Mouse (Mus musculus): Measurements from ENCODE around the gene Rtn3. TPM values are rescaled to one million over a fixed set of nuclear protein-coding genes. Genes with fewer than 3 reads are reported as not detected.

Gene Rtn3
- polyA plus RNA-seq, 1 experiment from 2014 or later: 139 TPM

DNA sequence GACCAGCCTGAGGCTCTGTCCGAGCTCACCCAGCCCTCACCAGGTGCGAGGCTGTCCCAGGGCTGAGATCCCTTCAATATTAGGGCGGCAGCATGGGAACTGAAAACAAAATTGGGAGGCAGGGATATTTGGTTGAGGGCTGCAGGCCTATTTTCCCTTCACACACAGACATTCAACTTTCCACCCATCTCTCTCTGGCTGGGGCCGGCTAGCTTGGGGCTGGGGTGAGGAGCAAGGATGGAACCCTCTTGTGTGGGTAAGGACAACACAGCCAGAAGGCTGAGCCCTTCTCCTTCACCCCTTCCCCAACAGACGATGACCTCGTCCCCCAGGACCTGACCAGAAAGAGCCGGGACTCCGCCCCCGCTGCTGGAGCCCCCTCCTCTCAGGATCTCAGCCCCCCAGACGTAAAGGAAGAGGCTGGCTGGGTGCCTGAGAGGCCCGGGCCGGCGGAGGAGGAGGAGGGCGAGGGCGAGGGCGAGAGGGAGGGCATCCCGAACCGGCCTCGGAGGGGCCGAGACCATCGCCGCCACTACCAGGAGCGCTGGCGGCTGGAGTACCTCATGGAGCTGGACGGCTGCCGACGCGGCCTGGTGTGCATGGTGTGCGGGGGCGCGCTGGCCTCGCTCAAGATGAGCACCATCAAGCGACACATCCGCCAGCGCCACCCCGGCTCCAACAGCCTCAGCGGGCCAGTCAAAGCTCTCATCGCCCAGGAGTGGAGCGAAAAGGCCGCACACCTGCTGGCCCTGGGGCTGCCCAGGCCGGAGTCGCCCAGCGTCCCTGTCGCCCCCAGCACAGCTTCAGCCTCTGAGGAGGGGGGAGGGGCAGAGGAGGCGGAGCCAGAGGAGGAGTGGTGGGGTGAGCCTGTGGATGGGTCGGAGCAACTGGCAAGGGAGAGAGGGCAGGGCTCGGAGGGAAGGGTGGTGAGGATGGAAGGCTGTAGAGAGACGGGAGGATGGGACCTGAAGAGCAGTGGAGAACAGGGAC, 61.2 kb downstream of the Rtn3 start:
- H3K36me3 ChIP-seq (ENCODE audit: control insufficient read depth, insufficient read depth): peaks cover 22% of the 10 kb centered on the region
- peaks cover 67% of the 10 kb centered on the region for H3K4me1 ChIP-seq (ENCODE audit: control insufficient read depth, insufficient read depth, low read length)
- peak overlapping the region; percentile 62 for H3K4me2 ChIP-seq (ENCODE audit: low read depth, low read length)
- H3K4me3 ChIP-seq (ENCODE audit: low read length): peak overlapping the region; percentile 32
- H3K27ac ChIP-seq (ENCODE audit: low read length): peak overlapping the region; percentile 81; the same call in 1 of the 2 replicates
- no peaks in the 10 kb centered on the region for H3K9me3 ChIP-seq (replicated peaks; ENCODE audit: control insufficient read depth, low read length)
- H3K9ac ChIP-seq (ENCODE audit: low read length): peak overlapping the region; percentile 43
- no peaks in the 10 kb centered on the region for H3K27me3 ChIP-seq (ENCODE audit: control insufficient read depth, insufficient read depth, low read length)
- WGBS: 23% methylated on average over 47 of the region's 48 CpGs
- no peak for ATAC-seq (replicated peaks; ENCODE audit: extremely low read depth, insufficient read depth, low FRiP score)

DNA sequence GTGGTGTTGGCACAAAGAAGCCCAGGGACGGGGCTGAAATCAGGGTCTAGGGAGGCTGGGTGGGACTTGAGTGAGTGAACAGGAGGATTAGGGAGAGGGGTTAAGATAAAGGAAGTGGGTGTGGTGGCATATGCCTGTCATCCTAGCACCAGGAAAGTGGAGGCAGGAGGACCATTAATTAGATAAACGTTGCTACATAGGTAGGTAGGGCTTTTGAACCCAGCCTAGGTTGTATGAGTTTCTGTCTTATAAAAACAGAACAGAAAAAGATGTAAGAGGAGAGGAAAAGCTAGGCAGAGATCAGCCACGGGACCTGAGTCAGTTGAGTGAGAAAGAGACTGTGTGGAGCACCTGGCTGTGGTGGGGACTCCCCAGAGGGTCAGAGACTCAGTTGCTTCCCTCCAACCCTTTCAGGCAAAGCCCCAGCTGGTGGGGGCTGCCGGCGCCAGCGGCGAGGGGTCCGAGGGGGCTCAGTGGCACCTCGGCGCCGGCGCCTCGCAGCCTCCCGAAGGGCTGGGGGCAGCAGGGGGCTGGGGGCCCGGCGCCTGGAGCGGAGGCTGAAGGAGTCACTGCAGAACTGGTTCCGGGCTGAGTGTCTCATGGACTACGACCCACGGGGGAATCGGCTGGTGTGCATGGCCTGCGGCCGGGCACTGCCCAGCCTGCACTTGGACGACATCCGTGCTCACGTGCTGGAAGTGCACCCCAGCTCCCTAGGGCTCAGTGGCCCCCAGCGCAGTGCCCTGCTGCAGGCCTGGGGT, 62.1 kb downstream of the Rtn3 start:
- Histone ChIP-seq H3K4me2 (ENCODE audit: low read depth, low read length) (no peak overlapping the region), H3K9me3 (replicated peaks; ENCODE audit: control insufficient read depth, low read length) (no peaks in the 10 kb centered on the region), H3K9ac (ENCODE audit: low read length) (peak overlapping the region; percentile 43; the same call in 1 of the 2 replicates), H3K36me3 (ENCODE audit: control insufficient read depth, insufficient read depth) (peaks cover 15% of the 10 kb centered on the region), H3K4me3 (ENCODE audit: low read length) (no peak overlapping the region), H3K27me3 (ENCODE audit: control insufficient read depth, insufficient read depth, low read length) (no peaks in the 10 kb centered on the region), H3K27ac (ENCODE audit: low read length) (no peak overlapping the region), H3K4me1 (ENCODE audit: control insufficient read depth, insufficient read depth, low read length) (peaks cover 73% of the 10 kb centered on the region)
- no peak for ATAC-seq (replicated peaks; ENCODE audit: extremely low read depth, insufficient read depth, low FRiP score)
- WGBS: 72% methylated on average over 27 of the region's 27 CpGs

- 67% methylated on average over 12 of the region's 12 CpGs for WGBS
- Histone ChIP-seq H3K4me3 (ENCODE audit: low read length) (no peak overlapping the region), H3K36me3 (ENCODE audit: control insufficient read depth, insufficient read depth) (peaks cover 12% of the 10 kb centered on the region; the same call in 1 of the 2 replicates), H3K9me3 (replicated peaks; ENCODE audit: control insufficient read depth, low read length) (no peaks in the 10 kb centered on the region), H3K4me1 (ENCODE audit: control insufficient read depth, insufficient read depth, low read length) (peaks cover 78% of the 10 kb centered on the region), H3K27ac (ENCODE audit: low read length) (no peak overlapping the region), H3K4me2 (ENCODE audit: low read depth, low read length) (no peak overlapping the region), H3K9ac (ENCODE audit: low read length) (peak overlapping the region; percentile 4; the same call in 1 of the 2 replicates), H3K27me3 (ENCODE audit: control insufficient read depth, insufficient read depth, low read length) (no peaks in the 10 kb centered on the region)
- no peak for ATAC-seq (replicated peaks; ENCODE audit: extremely low read depth, insufficient read depth, low FRiP score)
These were observed 63.0 kb downstream of the Rtn3 start for GRCm38 (mm10) chr19:7420108-7420507.

DNA sequence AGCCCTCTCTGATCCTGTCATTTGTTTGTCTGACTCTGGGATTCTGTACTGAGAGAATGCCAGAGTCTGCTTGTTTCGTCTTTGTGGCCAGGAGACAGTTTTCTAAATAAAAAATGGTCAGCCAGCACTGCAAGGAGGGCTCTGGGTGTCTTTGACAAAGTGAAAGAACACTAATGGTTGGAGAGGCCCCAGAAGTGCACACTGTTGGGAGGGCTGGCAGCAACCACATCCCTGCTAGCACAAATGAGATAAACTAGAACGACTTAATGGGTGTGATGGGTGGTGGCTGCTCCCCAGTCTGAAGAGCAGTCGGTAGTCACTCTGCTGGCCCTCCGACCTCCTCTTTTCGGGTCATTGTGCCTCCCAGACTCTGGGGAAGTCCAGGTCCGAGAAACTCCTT, 63.9 kb downstream of the Rtn3 start:
- 11% methylated on average over 6 of the region's 6 CpGs for WGBS
- Histone ChIP-seq H3K27me3 (ENCODE audit: control insufficient read depth, insufficient read depth, low read length) (no peaks in the 10 kb centered on the region), H3K27ac (ENCODE audit: low read length) (peak overlapping the region; percentile 15; the same call in 1 of the 2 replicates), H3K36me3 (ENCODE audit: control insufficient read depth, insufficient read depth) (peaks cover 6% of the 10 kb centered on the region; the same call in 1 of the 2 replicates), H3K4me3 (ENCODE audit: low read length) (peak overlapping the region; percentile 89), H3K9me3 (replicated peaks; ENCODE audit: control insufficient read depth, low read length) (no peaks in the 10 kb centered on the region), H3K9ac (ENCODE audit: low read length) (peak overlapping the region; percentile 97), H3K4me1 (ENCODE audit: control insufficient read depth, insufficient read depth, low read length) (peaks cover 68% of the 10 kb centered on the region), H3K4me2 (ENCODE audit: low read depth, low read length) (peak overlapping the region; percentile 91)
- no peak for ATAC-seq (replicated peaks; ENCODE audit: extremely low read depth, insufficient read depth, low FRiP score)

DNA sequence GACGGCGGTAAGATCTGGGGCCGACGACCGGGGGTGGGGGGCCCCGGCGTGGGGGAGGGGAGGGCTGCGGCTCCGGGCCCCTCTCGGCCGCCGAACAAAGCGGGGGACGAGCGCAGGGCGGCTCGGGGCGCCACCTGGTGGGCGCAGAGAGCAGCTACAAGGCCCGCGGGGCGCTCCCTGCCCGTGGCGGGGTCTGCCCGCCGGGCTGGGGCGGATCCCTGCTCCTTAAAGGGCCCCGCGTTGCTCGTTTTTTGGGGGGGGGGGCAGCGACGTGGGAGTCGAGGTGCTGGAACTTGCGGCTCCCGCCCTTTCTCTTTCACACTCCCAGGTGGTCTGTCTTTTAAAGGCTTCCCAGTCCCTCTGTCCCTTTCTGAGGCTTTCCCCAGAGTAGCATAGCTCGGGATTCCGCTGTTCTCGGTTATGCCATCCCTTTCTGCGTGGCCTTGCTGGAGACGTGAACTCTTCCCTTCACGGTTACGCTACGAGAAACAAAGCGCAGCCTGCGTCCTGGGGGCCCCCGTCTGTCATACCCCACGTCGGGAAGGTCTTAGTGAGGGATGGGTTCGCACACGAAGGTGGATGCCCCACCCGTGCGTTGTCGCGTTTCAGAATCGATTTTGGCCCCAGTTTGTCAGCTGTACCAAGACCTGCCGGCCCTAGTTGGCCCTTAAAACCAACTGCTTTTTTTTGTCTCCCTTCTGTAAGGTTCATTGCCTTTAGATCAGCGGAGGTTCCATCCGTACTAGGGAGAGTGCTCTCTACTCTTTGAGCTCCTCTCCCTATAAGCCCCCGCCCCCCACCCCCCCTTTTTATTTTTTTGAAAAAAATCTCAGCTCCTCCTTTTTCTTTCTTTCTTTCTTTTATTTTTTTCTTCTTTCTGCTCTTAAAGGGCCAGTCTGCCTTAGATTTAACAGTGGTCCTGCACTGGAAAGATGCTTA, 64.9 kb downstream of the Rtn3 start:
- Histone ChIP-seq H3K36me3 (ENCODE audit: control insufficient read depth, insufficient read depth) (peaks cover 6% of the 10 kb centered on the region; the same call in 1 of the 2 replicates), H3K9ac (ENCODE audit: low read length) (peak overlapping the region; percentile 97), H3K27me3 (ENCODE audit: control insufficient read depth, insufficient read depth, low read length) (no peaks in the 10 kb centered on the region), H3K9me3 (replicated peaks; ENCODE audit: control insufficient read depth, low read length) (no peaks in the 10 kb centered on the region), H3K4me3 (ENCODE audit: low read length) (peak overlapping the region; percentile 89), H3K4me2 (ENCODE audit: low read depth, low read length) (peak overlapping the region; percentile 91), H3K27ac (ENCODE audit: low read length) (peak overlapping the region; percentile 94), H3K4me1 (ENCODE audit: control insufficient read depth, insufficient read depth, low read length) (peaks cover 59% of the 10 kb centered on the region)
- peak; percentile 71 for ATAC-seq (replicated peaks; ENCODE audit: extremely low read depth, insufficient read depth, low FRiP score)
- WGBS: under 1% methylated on average over 59 of the region's 59 CpGs

- peak; percentile 80 for ATAC-seq (replicated peaks; ENCODE audit: extremely low read depth, insufficient read depth, low FRiP score)
- H3K9me3 ChIP-seq (replicated peaks; ENCODE audit: control insufficient read depth, low read length): no peaks in the 10 kb centered on the region
- H3K4me3 ChIP-seq (ENCODE audit: low read length): peak within 1 kb of the TSS; percentile 89
- peak within 1 kb of the TSS; percentile 91 for H3K4me2 ChIP-seq (ENCODE audit: low read depth, low read length)
- WGBS: under 1% methylated on average over 89 of the region's 107 CpGs
- peak within 1 kb of the TSS; percentile 97 for H3K9ac ChIP-seq (ENCODE audit: low read length)
- peak within 1 kb of the TSS; percentile 94 for H3K27ac ChIP-seq (ENCODE audit: low read length)
- H3K36me3 ChIP-seq (ENCODE audit: control insufficient read depth, insufficient read depth): peaks cover 6% of the 10 kb centered on the region; the same call in 1 of the 2 replicates
- peaks cover 48% of the 10 kb centered on the region for H3K4me1 ChIP-seq (ENCODE audit: control insufficient read depth, insufficient read depth, low read length)
- no peaks in the 10 kb centered on the region for H3K27me3 ChIP-seq (ENCODE audit: control insufficient read depth, insufficient read depth, low read length)
These were observed 66.0 kb downstream of the Rtn3 start, which contains the start of gene 2700081O15Rik for GRCm38 (mm10) chr19:7416834-7417735. 2700081O15Rik (plus strand) TSS chr19:7417625.

- 30% methylated on average over 22 of the region's 22 CpGs for WGBS
- peaks cover 6% of the 10 kb centered on the region; the same call in 1 of the 2 replicates for H3K36me3 ChIP-seq (ENCODE audit: control insufficient read depth, insufficient read depth)
- ATAC-seq (replicated peaks; ENCODE audit: extremely low read depth, insufficient read depth, low FRiP score): no peak
- peak overlapping the region; percentile 89 for H3K4me3 ChIP-seq (ENCODE audit: low read length)
- H3K4me1 ChIP-seq (ENCODE audit: control insufficient read depth, insufficient read depth, low read length): peaks cover 39% of the 10 kb centered on the region
- H3K9me3 ChIP-seq (replicated peaks; ENCODE audit: control insufficient read depth, low read length): no peaks in the 10 kb centered on the region
- H3K9ac ChIP-seq (ENCODE audit: low read length): peak overlapping the region; percentile 97
- peak overlapping the region; percentile 80 for H3K4me2 ChIP-seq (ENCODE audit: low read depth, low read length)
- no peaks in the 10 kb centered on the region for H3K27me3 ChIP-seq (ENCODE audit: control insufficient read depth, insufficient read depth, low read length)
- peak overlapping the region; percentile 94 for H3K27ac ChIP-seq (ENCODE audit: low read length)
These were observed 66.9 kb downstream of the Rtn3 start for GRCm38 (mm10) chr19:7415916-7416833.

Measured in heart, embryonic 16.5 days (tissue).